Mouse (Mus musculus) activated CD4-positive, CD25-positive, alpha-beta regulatory T cell, adult 9 weeks (primary cell): ENCODE data around the gene Axin2. TPM values are rescaled to one million over a fixed set of nuclear protein-coding genes. Genes with fewer than 3 reads are reported as not detected.

Experiments
- polyA plus RNA-seq: library from polyadenylated mRNA; unstranded; fragments of 100-300 nt; shearing (Covaris generic); gene quantifications from one replicate; pipeline ENCODE4 v1.2.1, GENCODE M21; 2017

Gene Axin2
- polyA plus RNA-seq, result 6.2 TPM

DNA sequence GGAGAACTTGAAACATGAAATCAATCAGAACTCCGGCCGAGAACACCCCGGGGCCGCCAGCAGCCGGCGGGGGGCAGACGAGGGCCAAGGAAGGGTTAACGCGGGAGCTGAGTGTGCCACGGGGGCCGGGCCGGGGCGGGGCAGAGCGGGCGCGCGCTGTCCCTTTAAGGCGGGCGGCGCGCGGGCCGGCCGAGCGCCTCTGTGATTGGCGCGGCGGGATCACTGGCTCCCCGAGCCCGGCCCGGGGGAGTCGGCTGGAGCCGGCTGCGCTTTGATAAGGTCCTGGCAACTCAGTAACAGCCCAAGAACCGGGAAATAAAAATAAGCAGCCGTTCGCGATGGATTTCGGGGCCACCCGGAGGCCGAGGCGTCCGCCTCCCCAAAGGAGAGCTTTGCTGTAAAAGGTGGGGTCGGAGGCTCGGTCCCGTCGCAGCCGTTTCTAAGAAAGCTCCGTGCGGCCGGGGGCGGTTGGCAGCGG, at the start of gene Axin2:
Gene Axin2, plus strand, starts transcription at position 192 of the 478 bp plus-strand sequence.

Other genes with a start within 250 kb of the Axin2 start
- not detected for gene E030025P04Rik, start 224.0 kb downstream of the Axin2 start, polyA plus RNA-seq